Mouse (Mus musculus) induced T-regulatory cell, adult 2 months (primary cell): ENCODE results near the gene Vwc2l.

Experiments
- DNase-seq: peaks from one replicate; pipeline ENCODE4 v3.0.0-alpha.2; 2012; ENCODE audit warnings: low read depth

The Vwc2l gene

GRCm38 (mm10) chr1:70725655-70726066 lies at the start of gene Vwc2l:
Gene Vwc2l, plus strand, starts transcription at chr1:70725715.
- peak; percentile 1 for DNase-seq

GRCm38 (mm10) chr1:70692529-70692928 lies 33.0 kb upstream of the Vwc2l start:
- no peak for DNase-seq

GRCm38 (mm10) chr1:70700270-70700669 lies 25.2 kb upstream of the Vwc2l start:
- DNase-seq: no peak

- DNase-seq: no peak
Measured at GRCm38 (mm10) chr1:70703934-70704333, 21.6 kb upstream of the Vwc2l start.

GRCm38 (mm10) chr1:70705821-70706220 lies 19.7 kb upstream of the Vwc2l start:
- no peak for DNase-seq

GRCm38 (mm10) chr1:70725045-70725444 lies 470 bp upstream of the Vwc2l start:
- no peak for DNase-seq

GRCm38 (mm10) chr1:70787146-70787545 lies 61.6 kb downstream of the Vwc2l start:
- no peak for DNase-seq

GRCm38 (mm10) chr1:70791636-70792035 lies 66.1 kb downstream of the Vwc2l start:
- DNase-seq: no peak

- no peak for DNase-seq
Measured at GRCm38 (mm10) chr1:70795094-70795493, 69.6 kb downstream of the Vwc2l start.

GRCm38 (mm10) chr1:70803401-70803800 lies 77.9 kb downstream of the Vwc2l start:
- DNase-seq: no peak

GRCm38 (mm10) chr1:70823111-70823510 lies 97.6 kb downstream of the Vwc2l start:
- no peak for DNase-seq

GRCm38 (mm10) chr1:70833262-70833661 lies 107.7 kb downstream of the Vwc2l start:
- no peak for DNase-seq

- DNase-seq: no peak
Measured at GRCm38 (mm10) chr1:70842222-70842621, 116.7 kb downstream of the Vwc2l start.

GRCm38 (mm10) chr1:70845276-70845675 lies 119.8 kb downstream of the Vwc2l start:
- DNase-seq: no peak

GRCm38 (mm10) chr1:70851633-70852390 lies 126.3 kb downstream of the Vwc2l start:
- no peak for DNase-seq

GRCm38 (mm10) chr1:70853446-70853845 lies 127.9 kb downstream of the Vwc2l start:
- no peak for DNase-seq

- DNase-seq: no peak
Measured at GRCm38 (mm10) chr1:70855912-70856311, 130.4 kb downstream of the Vwc2l start.

GRCm38 (mm10) chr1:70861672-70862071 lies 136.2 kb downstream of the Vwc2l start:
- DNase-seq: no peak

- DNase-seq: no peak
Measured at GRCm38 (mm10) chr1:70866137-70866536, 140.6 kb downstream of the Vwc2l start.

GRCm38 (mm10) chr1:70880496-70880895 lies 155.0 kb downstream of the Vwc2l start:
- DNase-seq: no peak

GRCm38 (mm10) chr1:70881269-70881668 lies 155.8 kb downstream of the Vwc2l start:
- DNase-seq: no peak

- DNase-seq: no peak
Measured at GRCm38 (mm10) chr1:70884156-70884555, 158.6 kb downstream of the Vwc2l start.

- DNase-seq: no peak
Measured at GRCm38 (mm10) chr1:70902311-70902710, 176.8 kb downstream of the Vwc2l start.

- DNase-seq: no peak
Measured at GRCm38 (mm10) chr1:70907366-70907765, 181.9 kb downstream of the Vwc2l start.
